Mouse (Mus musculus): ENCODE data around the gene Tsfm. TPM values are rescaled to one million over a fixed set of nuclear protein-coding genes. Genes with fewer than 3 reads are reported as not detected.

Gene Tsfm
- polyA plus RNA-seq, 1 experiment: 28.6 TPM

GRCm38 (mm10) chr10:127016488-127016887 is 14.2 kb downstream of the Tsfm start:
- no peaks in the 10 kb centered on the region for H3K4me1 ChIP-seq (ENCODE audit: control insufficient read depth, insufficient read depth, low read length)
- no peak overlapping the region for H3K4me3 ChIP-seq (ENCODE audit: insufficient read depth, low read length)
- H3K27ac ChIP-seq (ENCODE audit: insufficient read depth, low read length): no peak overlapping the region
- TF ChIP-seq POLR2A (IDR thresholded peaks at IDR 0.05; ENCODE audit: low read depth, low read length): no peak
- TF ChIP-seq CTCF (IDR thresholded peaks at IDR 0.05; ENCODE audit: borderline replicate concordance, insufficient read depth, low read length): no peak

GRCm38 (mm10) chr10:127003806-127004205 is 26.8 kb downstream of the Tsfm start:
- H3K4me3 ChIP-seq (ENCODE audit: insufficient read depth, low read length): no peak overlapping the region
- no peak overlapping the region for H3K27ac ChIP-seq (ENCODE audit: insufficient read depth, low read length)
- no peak for TF ChIP-seq POLR2A (IDR thresholded peaks at IDR 0.05; ENCODE audit: low read depth, low read length)
- no peak for TF ChIP-seq CTCF (IDR thresholded peaks at IDR 0.05; ENCODE audit: borderline replicate concordance, insufficient read depth, low read length)
- H3K4me1 ChIP-seq (ENCODE audit: control insufficient read depth, insufficient read depth, low read length): no peaks in the 10 kb centered on the region

- TF ChIP-seq CTCF (IDR thresholded peaks at IDR 0.05; ENCODE audit: borderline replicate concordance, insufficient read depth, low read length): no peak
- no peak for TF ChIP-seq POLR2A (IDR thresholded peaks at IDR 0.05; ENCODE audit: low read depth, low read length)
- no peaks in the 10 kb centered on the region for H3K4me1 ChIP-seq (ENCODE audit: control insufficient read depth, insufficient read depth, low read length)
- no peak overlapping the region for H3K27ac ChIP-seq (ENCODE audit: insufficient read depth, low read length)
- no peak overlapping the region for H3K4me3 ChIP-seq (ENCODE audit: insufficient read depth, low read length)
Observed at GRCm38 (mm10) chr10:127003334-127003733, 27.3 kb downstream of the Tsfm start.

- TF ChIP-seq POLR2A (IDR thresholded peaks at IDR 0.05; ENCODE audit: low read depth, low read length) (no peak), CTCF (IDR thresholded peaks at IDR 0.05; ENCODE audit: borderline replicate concordance, insufficient read depth, low read length) (no peak)
- Histone ChIP-seq H3K4me3 (ENCODE audit: insufficient read depth, low read length) (no peak overlapping the region), H3K4me1 (ENCODE audit: control insufficient read depth, insufficient read depth, low read length) (no peaks in the 10 kb centered on the region), H3K27ac (ENCODE audit: insufficient read depth, low read length) (no peak overlapping the region)
Observed at GRCm38 (mm10) chr10:127002765-127003164, 27.9 kb downstream of the Tsfm start.

- TF ChIP-seq CTCF (IDR thresholded peaks at IDR 0.05; ENCODE audit: borderline replicate concordance, insufficient read depth, low read length) (no peak), POLR2A (IDR thresholded peaks at IDR 0.05; ENCODE audit: low read depth, low read length) (no peak)
- Histone ChIP-seq H3K4me1 (ENCODE audit: control insufficient read depth, insufficient read depth, low read length) (no peaks in the 10 kb centered on the region), H3K4me3 (ENCODE audit: insufficient read depth, low read length) (no peak overlapping the region), H3K27ac (ENCODE audit: insufficient read depth, low read length) (no peak overlapping the region)
Observed at GRCm38 (mm10) chr10:127002056-127002455, 28.6 kb downstream of the Tsfm start.

GRCm38 (mm10) chr10:127001297-127001696 is 29.3 kb downstream of the Tsfm start:
- TF ChIP-seq POLR2A (IDR thresholded peaks at IDR 0.05; ENCODE audit: low read depth, low read length): no peak
- Histone ChIP-seq H3K4me1 (ENCODE audit: control insufficient read depth, insufficient read depth, low read length) (no peaks in the 10 kb centered on the region), H3K4me3 (ENCODE audit: insufficient read depth, low read length) (no peak overlapping the region), H3K27ac (ENCODE audit: insufficient read depth, low read length) (no peak overlapping the region)

- Histone ChIP-seq H3K4me3 (ENCODE audit: insufficient read depth, low read length) (no peak within 1 kb of the TSS), H3K27ac (ENCODE audit: insufficient read depth, low read length) (no peak within 1 kb of the TSS), H3K4me1 (ENCODE audit: control insufficient read depth, insufficient read depth, low read length) (no peaks in the 10 kb centered on the region)
- TF ChIP-seq POLR2A (IDR thresholded peaks at IDR 0.05; ENCODE audit: low read depth, low read length) (no peak), CTCF (IDR thresholded peaks at IDR 0.05; ENCODE audit: borderline replicate concordance, insufficient read depth, low read length) (no peak)
Observed at GRCm38 (mm10) chr10:127000529-127000928, 30.1 kb downstream of the Tsfm start, which contains the start of gene Avil. Gene Avil (plus strand): TSS chr10:127000709.

- TF ChIP-seq CTCF (IDR thresholded peaks at IDR 0.05; ENCODE audit: borderline replicate concordance, insufficient read depth, low read length) (no peak), POLR2A (IDR thresholded peaks at IDR 0.05; ENCODE audit: low read depth, low read length) (no peak)
- Histone ChIP-seq H3K4me1 (ENCODE audit: control insufficient read depth, insufficient read depth, low read length) (no peaks in the 10 kb centered on the region), H3K4me3 (ENCODE audit: insufficient read depth, low read length) (no peak overlapping the region), H3K27ac (ENCODE audit: insufficient read depth, low read length) (no peak overlapping the region)
Observed at GRCm38 (mm10) chr10:126997340-126998113, 33.1 kb downstream of the Tsfm start.

GRCm38 (mm10) chr10:126993621-126994020 is 37.0 kb downstream of the Tsfm start:
- no peak overlapping the region for H3K27ac ChIP-seq (ENCODE audit: insufficient read depth, low read length)
- TF ChIP-seq POLR2A (IDR thresholded peaks at IDR 0.05; ENCODE audit: low read depth, low read length) (no peak), CTCF (IDR thresholded peaks at IDR 0.05; ENCODE audit: borderline replicate concordance, insufficient read depth, low read length) (no peak)
- no peaks in the 10 kb centered on the region for H3K4me1 ChIP-seq (ENCODE audit: control insufficient read depth, insufficient read depth, low read length)
- no peak overlapping the region for H3K4me3 ChIP-seq (ENCODE audit: insufficient read depth, low read length)

GRCm38 (mm10) chr10:126991676-126992075 is 39.0 kb downstream of the Tsfm start:
- TF ChIP-seq CTCF (IDR thresholded peaks at IDR 0.05; ENCODE audit: borderline replicate concordance, insufficient read depth, low read length) (no peak), POLR2A (IDR thresholded peaks at IDR 0.05; ENCODE audit: low read depth, low read length) (no peak)
- Histone ChIP-seq H3K4me1 (ENCODE audit: control insufficient read depth, insufficient read depth, low read length) (peaks cover 5% of the 10 kb centered on the region; the same call in 1 of the 2 replicates), H3K27ac (ENCODE audit: insufficient read depth, low read length) (no peak overlapping the region), H3K4me3 (ENCODE audit: insufficient read depth, low read length) (no peak overlapping the region)

Measured in embryonic fibroblast, embryonic 13.5 days (primary cell).